Mouse (Mus musculus) megakaryocyte, embryonic 14.5 days (primary cell): Measurements from ENCODE around the gene Pgd.

ENCODE experiments used
- FLI1 ChIP-seq: IDR thresholded peaks from 2 replicates; pipeline ENCODE4 v1.6.1; 2012; ENCODE audit warnings: low read length, inconsistent platforms, mixed read lengths
- GATA1 ChIP-seq: IDR thresholded peaks from 3 replicates; pipeline ENCODE4 v1.6.1; 2012; ENCODE audit warnings: mixed read lengths, low read length, inconsistent platforms, borderline replicate concordance

DNA sequence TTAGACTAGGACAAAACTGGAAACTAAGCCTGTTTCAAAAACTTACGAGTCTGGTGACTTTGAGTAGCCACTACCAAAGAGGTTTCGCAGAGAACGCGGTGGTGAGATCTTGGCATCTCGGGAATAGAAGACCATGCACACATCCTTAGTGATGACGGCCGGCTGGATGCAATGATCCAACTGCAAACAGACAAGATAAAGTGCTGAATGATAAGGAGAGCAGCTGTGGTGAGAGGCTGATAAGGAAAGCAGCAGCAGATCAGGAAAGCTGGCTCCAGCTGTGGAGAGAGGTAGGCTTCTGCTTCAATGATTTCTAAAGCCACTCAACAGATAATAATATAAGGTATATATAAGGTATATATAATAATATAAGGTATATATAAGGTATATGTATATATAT lies 24.5 kb upstream of the Pgd start:
- TF ChIP-seq GATA1 (no peak), FLI1 (no peak)
